Mouse (Mus musculus) olfactory bulb, adult 2 months (tissue): ENCODE measurements around the gene Znrf1. TPM values are rescaled to one million over a fixed set of nuclear protein-coding genes. Genes with fewer than 3 reads are reported as not detected.

ENCODE experiments used
- H3K27ac ChIP-seq: fragments of 200-500 bp; 2 replicates; pipeline ENCODE4 v1.5.1; 2012; ENCODE audit warnings: low read depth, low read length; ENCODE audit not compliant: insufficient read depth
- H3K4me1 ChIP-seq: fragments of 200-500 bp; 2 replicates; pipeline ENCODE4 v1.6.1; 2012; ENCODE audit warnings: low read length; ENCODE audit not compliant: control insufficient read depth, insufficient read depth
- H3K4me3 ChIP-seq: fragments of 200-500 bp; 2 replicates; pipeline ENCODE4 v1.5.1; 2012; ENCODE audit warnings: mild to moderate bottlenecking, low read depth, low read length, moderate library complexity; ENCODE audit not compliant: insufficient read depth
- CTCF ChIP-seq: fragments of 200-500 bp; IDR thresholded peaks from 2 replicates; pipeline ENCODE4 v1.5.1; 2012; ENCODE audit warnings: low read depth, mild to moderate bottlenecking, low read length, moderate library complexity; ENCODE audit not compliant: insufficient read depth
- POLR2A ChIP-seq: fragments of 200-500 bp; IDR thresholded peaks from 2 replicates; pipeline ENCODE4 v1.6.1; 2012; ENCODE audit warnings: mild to moderate bottlenecking, low read depth, low read length, moderate library complexity; ENCODE audit not compliant: insufficient read depth
- WGBS: fragments of 180-500 bp; shearing (Covaris S2); methylation state at CpG from one replicate; pipeline ENCODE4 v1.1.7; 2018; 5-methylcytosine and 5-hydroxymethylcytosine counted together
- polyA plus RNA-seq: library from polyadenylated mRNA; stranded (reverse); fragments of >200 nt; gene quantifications from 2 replicates; pipeline ENCODE4 v1.2.4, GENCODE M21; 2012; ENCODE audit warnings: low replicate concordance; ENCODE audit not compliant: missing spikeins, insufficient read depth, insufficient read length

Znrf1 gene
- polyA plus RNA-seq, 1 experiment, result not detected

GRCm38 (mm10) chr8:111625694-111626527 lies 90.0 kb downstream of the Znrf1 start:
- peaks cover 55% of the 10 kb centered on the region for H3K4me1 ChIP-seq
- peak; percentile 77 for TF ChIP-seq CTCF
- no peak for TF ChIP-seq POLR2A
- 17% methylated on average over 6 of the region's 6 CpGs for WGBS
- peak overlapping the region; percentile 73 for H3K27ac ChIP-seq
- no peak overlapping the region for H3K4me3 ChIP-seq

- 23% methylated on average over 8 of the region's 8 CpGs for WGBS
- TF ChIP-seq CTCF (no peak), POLR2A (no peak)
- peaks cover 55% of the 10 kb centered on the region for H3K4me1 ChIP-seq
- no peak overlapping the region; the same call in 1 of the 2 replicates for H3K27ac ChIP-seq
- no peak overlapping the region for H3K4me3 ChIP-seq
These were observed 90.6 kb downstream of the Znrf1 start for GRCm38 (mm10) chr8:111626528-111626820.

GRCm38 (mm10) chr8:111626933-111627332 lies 91.0 kb downstream of the Znrf1 start:
- Histone ChIP-seq H3K4me1 (peaks cover 51% of the 10 kb centered on the region), H3K4me3 (no peak overlapping the region), H3K27ac (no peak overlapping the region)
- WGBS, result 78% methylated on average over 14 of the region's 14 CpGs
- TF ChIP-seq CTCF, result no peak
- TF ChIP-seq POLR2A, result no peak

GRCm38 (mm10) chr8:111627923-111628322 lies 92.0 kb downstream of the Znrf1 start:
- 99% methylated on average over 9 of the region's 9 CpGs for WGBS
- Histone ChIP-seq H3K4me1 (peaks cover 46% of the 10 kb centered on the region), H3K4me3 (no peak overlapping the region), H3K27ac (no peak overlapping the region)
- TF ChIP-seq POLR2A (no peak), CTCF (no peak)

- TF ChIP-seq CTCF (no peak), POLR2A (no peak)
- Histone ChIP-seq H3K27ac (no peak overlapping the region), H3K4me3 (no peak overlapping the region), H3K4me1 (peaks cover 46% of the 10 kb centered on the region)
- 96% methylated on average over 12 of the region's 12 CpGs for WGBS
These were observed 92.5 kb downstream of the Znrf1 start for GRCm38 (mm10) chr8:111628401-111628800.

- Histone ChIP-seq H3K4me1 (peaks cover 42% of the 10 kb centered on the region), H3K27ac (no peak overlapping the region), H3K4me3 (no peak overlapping the region)
- no peak for TF ChIP-seq CTCF
- TF ChIP-seq POLR2A, result no peak
- 91% methylated on average over 19 of the region's 19 CpGs for WGBS
These were observed 93.1 kb downstream of the Znrf1 start for GRCm38 (mm10) chr8:111628894-111629501.

- 17% methylated on average over 13 of the region's 13 CpGs for WGBS
- Histone ChIP-seq H3K4me3 (peak within 1 kb of the TSS; percentile 42), H3K4me1 (peaks cover 31% of the 10 kb centered on the region), H3K27ac (0 out of 2 replicates have a peak within 1 kb of the TSS, but pooled peaks have one; percentile 2)
- TF ChIP-seq CTCF (no peak), POLR2A (no peak)
These were observed 94.2 kb downstream of the Znrf1 start, which contains the start of gene Ldhd for GRCm38 (mm10) chr8:111630105-111630521. Ldhd (minus strand) TSS chr8:111630374.

GRCm38 (mm10) chr8:111631589-111631988 lies 95.7 kb downstream of the Znrf1 start:
- 65% methylated on average over 8 of the region's 8 CpGs for WGBS
- Histone ChIP-seq H3K4me3 (no peak overlapping the region), H3K4me1 (peaks cover 22% of the 10 kb centered on the region), H3K27ac (no peak overlapping the region)
- TF ChIP-seq POLR2A, result no peak

- Histone ChIP-seq H3K4me3 (no peak overlapping the region), H3K27ac (no peak overlapping the region), H3K4me1 (peaks cover 14% of the 10 kb centered on the region)
- TF ChIP-seq CTCF (no peak), POLR2A (no peak)
- 98% methylated on average over 3 of the region's 3 CpGs for WGBS
These were observed 97.1 kb downstream of the Znrf1 start for GRCm38 (mm10) chr8:111632976-111633375.
